ENCODE assay signal across 8 mouse cellular contexts in genomic region chr12:29937308-29937707, GRCm38 (mm10). TPM values are rescaled to one million over a fixed set of nuclear protein-coding genes. Genes with fewer than 3 reads are reported as not detected.
DNase-seq lines count a peak whose midpoint lies in the region; ATAC-seq and TF ChIP-seq lines count a peak whose summit lies in the region.

TSS of gene Pxdn (plus strand) at chr12:29937608.

- 42% methylated on average over 8 of the region's 8 CpGs for WGBS in kidney, embryonic 14.5 days
- 32% methylated on average over 8 of the region's 8 CpGs for WGBS in heart, embryonic 12.5 days
- 54% methylated on average over 8 of the region's 8 CpGs for WGBS in small intestine, adult 2 months

- H3K4me1 ChIP-seq in kidney, embryonic 14.5 days (ENCODE audit: control insufficient read depth, insufficient read depth, low read length) = peaks cover 19% of the 10 kb centered on the region
- peaks cover 47% of the 10 kb centered on the region for H3K4me1 ChIP-seq in heart, embryonic 12.5 days (replicated peaks)
- no peaks in the 10 kb centered on the region for H3K4me1 ChIP-seq in small intestine, adult 2 months (ENCODE audit: control insufficient read depth, insufficient read depth, insufficient read length, low read length)

- H3K36me3 ChIP-seq in kidney, embryonic 14.5 days (ENCODE audit: control insufficient read depth, insufficient read depth, low read length) = peaks cover 4% of the 10 kb centered on the region; the same call in 1 of the 2 replicates
- no peaks in the 10 kb centered on the region for H3K36me3 ChIP-seq in heart, embryonic 12.5 days
- no peaks in the 10 kb centered on the region for H3K36me3 ChIP-seq in small intestine, adult 2 months (ENCODE audit: control insufficient read depth, insufficient read depth, low read length)

- peak within 1 kb of the TSS; percentile 93 for H3K27ac ChIP-seq in kidney, embryonic 14.5 days (ENCODE audit: low read depth, low read length)
- peak within 1 kb of the TSS; percentile 90 for H3K27ac ChIP-seq in heart, embryonic 12.5 days (ENCODE audit: poor library complexity, severe bottlenecking)
- peak within 1 kb of the TSS; percentile 52 for H3K27ac ChIP-seq in small intestine, adult 2 months (ENCODE audit: insufficient read depth, low read depth, low read length)

- H3K9me3 ChIP-seq in kidney, embryonic 14.5 days (ENCODE audit: control insufficient read depth, low read length) = no peaks in the 10 kb centered on the region
- no peaks in the 10 kb centered on the region for H3K9me3 ChIP-seq in heart, embryonic 12.5 days (replicated peaks)

- no peak for ATAC-seq in kidney, embryonic 14.5 days (ENCODE audit: low FRiP score, low TSS enrichment)
- ATAC-seq in heart, embryonic 12.5 days (ENCODE audit: insufficient number of reproducible peaks, low FRiP score) = no peak

- no peak for DNase-seq in kidney, postnatal 4 days
- DNase-seq in adrenal gland, postnatal 14 days = no peak
- no peak for DNase-seq in left cerebral cortex, postnatal 25 days (ENCODE audit: low spot score in 2 of 2)
- DNase-seq in cerebellum, adult 11-12 months = no peak
- no peak for DNase-seq in cerebellum, postnatal 10 days

- intact Hi-C loops in left cerebral cortex, postnatal 25 days (cut with DNase I) = loop anchor here (5.0 to 10.0 kb wide), 3 partner anchors 80 to 647 kb away; partner anchors contain the start of genes Sntg2 and Tmem18

- TF ChIP-seq CTCF in small intestine, adult 2 months (IDR thresholded peaks at IDR 0.05; ENCODE audit: extremely low read depth, insufficient read length, insufficient replicate concordance, low read depth, low read length) = no peak

- peak within 1 kb of the TSS; percentile 88 for H3K4me3 ChIP-seq in kidney, embryonic 14.5 days (ENCODE audit: low read length)
- peak within 1 kb of the TSS; percentile 98 for H3K4me3 ChIP-seq in heart, embryonic 12.5 days
- peak within 1 kb of the TSS; percentile 81 for H3K4me3 ChIP-seq in small intestine, adult 2 months (ENCODE audit: low read depth, low read length)

- peak within 1 kb of the TSS; percentile 92 for H3K9ac ChIP-seq in kidney, embryonic 14.5 days (ENCODE audit: low read depth, low read length)
- H3K9ac ChIP-seq in heart, embryonic 12.5 days = peak within 1 kb of the TSS; percentile 98

- no peaks in the 10 kb centered on the region for H3K27me3 ChIP-seq in kidney, embryonic 14.5 days (ENCODE audit: control insufficient read depth, insufficient read depth, low read length)
- H3K27me3 ChIP-seq in heart, embryonic 12.5 days (replicated peaks) = no peaks in the 10 kb centered on the region
- no peaks in the 10 kb centered on the region for H3K27me3 ChIP-seq in small intestine, adult 2 months (ENCODE audit: control insufficient read depth, insufficient read depth, low read length)

- no peak for TF ChIP-seq POLR2A in small intestine, adult 2 months (IDR thresholded peaks at IDR 0.05; ENCODE audit: low read depth, low read length)

- peak within 1 kb of the TSS; percentile 87 for H3K4me2 ChIP-seq in kidney, embryonic 14.5 days (replicated peaks; ENCODE audit: low read depth, low read length)
- peak within 1 kb of the TSS; percentile 79 for H3K4me2 ChIP-seq in heart, embryonic 12.5 days

RNA-seq across cellular contexts. Expression of gene Pxdn, which starts in this region (rescaled TPM):
- 61.6 and 120 TPM in 2 replicates for polyA plus RNA-seq in kidney, embryonic 14.5 days (2014; fragmentation: Nextera tagmentation; extraction: Ambion mirVana)
- total RNA-seq in adrenal gland, postnatal 14 days (2021) = 96.0 and 96.5 TPM in 2 replicates
- 125 and 131 TPM in 2 replicates for polyA plus RNA-seq in heart, embryonic 12.5 days (2016; fragmentation: Nextera tagmentation; extraction: Ambion mirVana)
- total RNA-seq in left cerebral cortex, postnatal 25 days (2021) = 10 to 100 TPM; 45.7 to 51.9 TPM
- polyA plus RNA-seq in small intestine, adult 2 months (2012; rRNA removed) = 10.8 and 19.0 TPM in 2 replicates
